Mouse (Mus musculus): ENCODE results near the gene Gm340. TPM values are rescaled to one million over a fixed set of nuclear protein-coding genes. Genes with fewer than 3 reads are reported as not detected.

Gene Gm340
- polyA plus RNA-seq, 1 experiment from 2014 or later = 2.7 TPM

GRCm38 (mm10) chr19:41586752-41587151 lies 4.6 kb downstream of the Gm340 start:
- no peak overlapping the region for H3K4me3 ChIP-seq
- no peak overlapping the region for H3K27ac ChIP-seq
- WGBS = 88% methylated on average over 10 of the region's 10 CpGs
- no peaks in the 10 kb centered on the region for H3K9me3 ChIP-seq
- H3K4me1 ChIP-seq = no peaks in the 10 kb centered on the region
- no peak for ATAC-seq (ENCODE audit: insufficient number of reproducible peaks, insufficient read depth, low FRiP score, low TSS enrichment)
- H3K36me3 ChIP-seq = peaks cover 46% of the 10 kb centered on the region
- no peak overlapping the region for H3K9ac ChIP-seq
- no peak overlapping the region for H3K4me2 ChIP-seq (replicated peaks)
- no peaks in the 10 kb centered on the region for H3K27me3 ChIP-seq

GRCm38 (mm10) chr19:41587431-41588222 lies 5.5 kb downstream of the Gm340 start:
- no peak overlapping the region for H3K4me2 ChIP-seq (replicated peaks)
- H3K9ac ChIP-seq = no peak overlapping the region
- no peak overlapping the region for H3K4me3 ChIP-seq
- H3K36me3 ChIP-seq = peaks cover 37% of the 10 kb centered on the region
- ATAC-seq (ENCODE audit: insufficient number of reproducible peaks, insufficient read depth, low FRiP score, low TSS enrichment) = no peak
- no peak overlapping the region for H3K27ac ChIP-seq
- no peaks in the 10 kb centered on the region for H3K9me3 ChIP-seq
- 87% methylated on average over 20 of the region's 20 CpGs for WGBS
- H3K27me3 ChIP-seq = no peaks in the 10 kb centered on the region
- H3K4me1 ChIP-seq = no peaks in the 10 kb centered on the region

GRCm38 (mm10) chr19:41589026-41589425 lies 6.9 kb downstream of the Gm340 start:
- Histone ChIP-seq H3K9me3 (no peaks in the 10 kb centered on the region), H3K9ac (no peak overlapping the region), H3K27ac (no peak overlapping the region), H3K4me3 (no peak overlapping the region), H3K27me3 (no peaks in the 10 kb centered on the region), H3K4me1 (no peaks in the 10 kb centered on the region), H3K36me3 (peaks cover 23% of the 10 kb centered on the region), H3K4me2 (replicated peaks) (no peak overlapping the region)
- no peak for ATAC-seq (ENCODE audit: insufficient number of reproducible peaks, insufficient read depth, low FRiP score, low TSS enrichment)
- WGBS = 84% methylated on average over 7 of the region's 7 CpGs

- Histone ChIP-seq H3K27ac (no peak overlapping the region), H3K4me3 (no peak overlapping the region), H3K9ac (no peak overlapping the region), H3K9me3 (no peaks in the 10 kb centered on the region), H3K27me3 (no peaks in the 10 kb centered on the region), H3K36me3 (peaks cover 16% of the 10 kb centered on the region), H3K4me2 (replicated peaks) (no peak overlapping the region), H3K4me1 (no peaks in the 10 kb centered on the region)
- WGBS = 79% methylated on average over 8 of the region's 8 CpGs
- ATAC-seq (ENCODE audit: insufficient number of reproducible peaks, insufficient read depth, low FRiP score, low TSS enrichment) = no peak
Observed at GRCm38 (mm10) chr19:41589681-41590080, 7.5 kb downstream of the Gm340 start.

- H3K9me3 ChIP-seq = no peaks in the 10 kb centered on the region
- no peak overlapping the region for H3K27ac ChIP-seq
- no peak overlapping the region for H3K4me2 ChIP-seq (replicated peaks)
- 76% methylated on average over 12 of the region's 12 CpGs for WGBS
- H3K4me1 ChIP-seq = no peaks in the 10 kb centered on the region
- ATAC-seq (ENCODE audit: insufficient number of reproducible peaks, insufficient read depth, low FRiP score, low TSS enrichment) = no peak
- H3K9ac ChIP-seq = no peak overlapping the region
- no peaks in the 10 kb centered on the region for H3K36me3 ChIP-seq
- no peak overlapping the region for H3K4me3 ChIP-seq
- no peaks in the 10 kb centered on the region for H3K27me3 ChIP-seq
Observed at GRCm38 (mm10) chr19:41591808-41592207, 9.6 kb downstream of the Gm340 start.

GRCm38 (mm10) chr19:41597170-41597894 lies 15.2 kb downstream of the Gm340 start:
- 86% methylated on average over 6 of the region's 6 CpGs for WGBS
- Histone ChIP-seq H3K27ac (no peak overlapping the region), H3K9me3 (no peaks in the 10 kb centered on the region), H3K4me1 (no peaks in the 10 kb centered on the region), H3K36me3 (no peaks in the 10 kb centered on the region), H3K4me2 (replicated peaks) (no peak overlapping the region), H3K27me3 (no peaks in the 10 kb centered on the region), H3K4me3 (no peak overlapping the region), H3K9ac (no peak overlapping the region)
- no peak for ATAC-seq (ENCODE audit: insufficient number of reproducible peaks, insufficient read depth, low FRiP score, low TSS enrichment)

GRCm38 (mm10) chr19:41600647-41601046 lies 18.5 kb downstream of the Gm340 start:
- Histone ChIP-seq H3K27ac (no peak overlapping the region), H3K9ac (no peak overlapping the region), H3K36me3 (no peaks in the 10 kb centered on the region), H3K4me3 (no peak overlapping the region), H3K27me3 (0 out of 2 replicates have a peak, but pooled peaks cover 3% of the 10 kb centered on the region), H3K4me1 (no peaks in the 10 kb centered on the region), H3K9me3 (no peaks in the 10 kb centered on the region), H3K4me2 (replicated peaks) (no peak overlapping the region)
- WGBS = 34% methylated on average over 11 of the region's 11 CpGs
- no peak for ATAC-seq (ENCODE audit: insufficient number of reproducible peaks, insufficient read depth, low FRiP score, low TSS enrichment)

GRCm38 (mm10) chr19:41606208-41606987 lies 24.2 kb downstream of the Gm340 start:
- Histone ChIP-seq H3K36me3 (no peaks in the 10 kb centered on the region), H3K9me3 (no peaks in the 10 kb centered on the region), H3K4me2 (replicated peaks) (no peak overlapping the region), H3K27me3 (peaks cover 3% of the 10 kb centered on the region; the same call in 1 of the 2 replicates), H3K4me1 (no peaks in the 10 kb centered on the region), H3K9ac (no peak overlapping the region), H3K27ac (no peak overlapping the region), H3K4me3 (no peak overlapping the region)
- 72% methylated on average over 10 of the region's 10 CpGs for WGBS
- ATAC-seq (ENCODE audit: insufficient number of reproducible peaks, insufficient read depth, low FRiP score, low TSS enrichment) = no peak

- no peak for ATAC-seq (ENCODE audit: insufficient number of reproducible peaks, insufficient read depth, low FRiP score, low TSS enrichment)
- H3K4me1 ChIP-seq = peaks cover 21% of the 10 kb centered on the region
- H3K36me3 ChIP-seq = no peaks in the 10 kb centered on the region
- no peak overlapping the region for H3K27ac ChIP-seq
- no peak overlapping the region for H3K9ac ChIP-seq
- H3K27me3 ChIP-seq = peaks cover 23% of the 10 kb centered on the region
- no peak overlapping the region for H3K4me3 ChIP-seq
- H3K9me3 ChIP-seq = no peaks in the 10 kb centered on the region
- 82% methylated on average over 6 of the region's 6 CpGs for WGBS
- no peak overlapping the region for H3K4me2 ChIP-seq (replicated peaks)
Observed at GRCm38 (mm10) chr19:41611683-41612082, 29.5 kb downstream of the Gm340 start.

GRCm38 (mm10) chr19:41613325-41614087 lies 31.3 kb downstream of the Gm340 start:
- Histone ChIP-seq H3K9ac (no peak overlapping the region), H3K9me3 (no peaks in the 10 kb centered on the region), H3K27me3 (peaks cover 25% of the 10 kb centered on the region), H3K36me3 (no peaks in the 10 kb centered on the region), H3K4me3 (no peak overlapping the region), H3K27ac (0 out of 2 replicates have a peak overlapping the region, but pooled peaks have one; percentile 36), H3K4me2 (replicated peaks) (peak overlapping the region; percentile 19; the same call in 1 of the 2 replicates), H3K4me1 (peaks cover 38% of the 10 kb centered on the region)
- WGBS = 30% methylated on average over 16 of the region's 16 CpGs
- 0 out of 2 replicates have a peak, but pooled peaks have one; percentile 48 for ATAC-seq (ENCODE audit: insufficient number of reproducible peaks, insufficient read depth, low FRiP score, low TSS enrichment)
